ENCODE assay signal across 24 mouse cellular contexts in genomic region chr6:54157097-54157496, GRCm38 (mm10).
DNase-seq lines count a peak whose midpoint lies in the region; ATAC-seq and TF ChIP-seq lines count a peak whose summit lies in the region.
"Had no signal": no experiment of that assay in that cellular context is flagged by ENCODE, and none has a peak within 500 bp of the region (broad histone marks: within the 10 kb centered on the region; RNA-seq: fewer than 3 reads in every experiment).

No protein-coding gene starts in this region.

- 0 out of 2 replicates have a peak overlapping the region, but pooled peaks have one; percentile 78 for H3K27ac ChIP-seq in cerebellum, adult 2 months (ENCODE audit: insufficient read depth, low read length)
- no peak overlapping the region for H3K27ac ChIP-seq in heart, embryonic 11.5 days (ENCODE audit: low read depth, low read length)
- no peak overlapping the region for H3K27ac ChIP-seq in midbrain, embryonic 11.5 days (ENCODE audit: low read depth, low read length)
- H3K27ac ChIP-seq in midbrain, embryonic 16.5 days (ENCODE audit: low read length): no peak overlapping the region
- H3K27ac ChIP-seq: embryonic facial prominence, embryonic 10.5 days; embryonic facial prominence, embryonic 12.5 days; forebrain, embryonic 15.5 days had no signal

- no peak for ATAC-seq in heart, embryonic 11.5 days (replicated peaks; ENCODE audit: insufficient number of reproducible peaks, low FRiP score, low TSS enrichment)
- no peak for ATAC-seq in midbrain, embryonic 11.5 days (ENCODE audit: low FRiP score)
- no peak for ATAC-seq in midbrain, embryonic 16.5 days
- ATAC-seq: activated CD4-positive, CD25-positive, alpha-beta regulatory T cell, adult 4 months; CD4-positive, CD25-positive, alpha-beta regulatory T cell, adult 4 months; forebrain, embryonic 13.5 days; forebrain, embryonic 15.5 days; forebrain, postnatal 0 days; Patski had no signal

- no peak for TF ChIP-seq CTCF in cerebellum, adult 2 months (IDR thresholded peaks at IDR 0.05; ENCODE audit: borderline replicate concordance, insufficient read depth, low read depth, low read length)

- no peaks in the 10 kb centered on the region for H3K36me3 ChIP-seq in heart, embryonic 11.5 days (ENCODE audit: control insufficient read depth, insufficient read depth, low read length)
- no peaks in the 10 kb centered on the region for H3K36me3 ChIP-seq in midbrain, embryonic 11.5 days (ENCODE audit: control insufficient read depth, insufficient read depth, low read length)
- no peaks in the 10 kb centered on the region for H3K36me3 ChIP-seq in midbrain, embryonic 16.5 days (ENCODE audit: control insufficient read depth, insufficient read depth, low read length)
- H3K36me3 ChIP-seq: embryonic facial prominence, embryonic 10.5 days; embryonic facial prominence, embryonic 12.5 days; forebrain, embryonic 15.5 days; G1E had no signal

- whole genome bisulfite sequencing in cerebellum, adult 2 months: 64% methylated on average over 2 of the region's 2 CpGs
- WGBS in heart, embryonic 11.5 days (ENCODE audit: insufficient replicate concordance): 82% methylated on average over 2 of the region's 2 CpGs
- WGBS in midbrain, embryonic 11.5 days: 88% methylated on average over 2 of the region's 2 CpGs
- WGBS in midbrain, embryonic 16.5 days: 89% methylated on average over 2 of the region's 2 CpGs

- H3K4me3 ChIP-seq in cerebellum, adult 2 months (replicated peaks; ENCODE audit: insufficient read depth, low read depth, low read length): no peak overlapping the region
- no peak overlapping the region for H3K4me3 ChIP-seq in heart, embryonic 11.5 days (ENCODE audit: low read depth, low read length)
- no peak overlapping the region for H3K4me3 ChIP-seq in midbrain, embryonic 11.5 days (ENCODE audit: low read depth, low read length)
- H3K4me3 ChIP-seq in midbrain, embryonic 16.5 days (ENCODE audit: low read depth, low read length): no peak overlapping the region
- H3K4me3 ChIP-seq: embryonic facial prominence, embryonic 10.5 days; embryonic facial prominence, embryonic 12.5 days; forebrain, embryonic 13.5 days; forebrain, embryonic 15.5 days had no signal

- DNase-seq in cerebellum, adult 2 months: no peak
- DNase-seq in cerebellum, postnatal 25 days: no peak
- peak; percentile 64 for DNase-seq in heart, adult 11 months
- peak; percentile 53 for DNase-seq in midbrain, embryonic 11.5 days (ENCODE audit: low spot score, missing footprints)
- DNase-seq: adrenal gland, adult 8-10 months; adrenal gland, postnatal 14 days; adrenal gland, postnatal 36 days; B cell, adult 2 months; cerebellum, adult 11-12 months; cerebellum, adult 8-10 months; cerebellum, adult 9-11 months; cerebellum, postnatal 14 days; forebrain, postnatal 0 days had no signal

- H3K4me2 ChIP-seq in heart, embryonic 11.5 days: no peak overlapping the region
- H3K4me2 ChIP-seq in midbrain, embryonic 11.5 days: no peak overlapping the region
- no peak overlapping the region for H3K4me2 ChIP-seq in midbrain, embryonic 16.5 days (ENCODE audit: low read length)
- H3K4me2 ChIP-seq: embryonic facial prominence, embryonic 12.5 days; forebrain, embryonic 13.5 days; forebrain, embryonic 15.5 days had no signal

- no peak for TF ChIP-seq POLR2A in cerebellum, adult 2 months (IDR thresholded peaks at IDR 0.05; ENCODE audit: borderline replicate concordance, insufficient read depth, low read length)

- no peaks in the 10 kb centered on the region for H3K9me3 ChIP-seq in heart, embryonic 11.5 days (replicated peaks; ENCODE audit: control insufficient read depth, low read length)
- no peaks in the 10 kb centered on the region for H3K9me3 ChIP-seq in midbrain, embryonic 11.5 days (ENCODE audit: control insufficient read depth, low read length)
- no peaks in the 10 kb centered on the region for H3K9me3 ChIP-seq in midbrain, embryonic 16.5 days (replicated peaks; ENCODE audit: control insufficient read depth, low read length, poor library complexity, severe bottlenecking)
- H3K9me3 ChIP-seq: embryonic facial prominence, embryonic 10.5 days; embryonic facial prominence, embryonic 12.5 days; forebrain, embryonic 13.5 days; forebrain, embryonic 15.5 days had no signal

- no peaks in the 10 kb centered on the region for H3K27me3 ChIP-seq in cerebellum, adult 2 months (ENCODE audit: control insufficient read depth, insufficient read depth, low read length)
- H3K27me3 ChIP-seq in heart, embryonic 11.5 days (ENCODE audit: control insufficient read depth, insufficient read depth, low read length): no peaks in the 10 kb centered on the region
- no peaks in the 10 kb centered on the region for H3K27me3 ChIP-seq in midbrain, embryonic 11.5 days (ENCODE audit: control insufficient read depth, insufficient read depth, low read length)
- no peaks in the 10 kb centered on the region for H3K27me3 ChIP-seq in midbrain, embryonic 16.5 days (ENCODE audit: control insufficient read depth, insufficient read depth, low read depth, low read length)
- H3K27me3 ChIP-seq: CH12.LX; embryonic facial prominence, embryonic 12.5 days; forebrain, embryonic 13.5 days; forebrain, embryonic 15.5 days; Patski had no signal

- H3K4me1 ChIP-seq in cerebellum, adult 2 months (ENCODE audit: control insufficient read depth, insufficient read depth, low read length): peaks cover 58% of the 10 kb centered on the region
- H3K4me1 ChIP-seq in heart, embryonic 11.5 days (ENCODE audit: control insufficient read depth, insufficient read depth, low read length): no peaks in the 10 kb centered on the region
- H3K4me1 ChIP-seq in midbrain, embryonic 11.5 days (ENCODE audit: control insufficient read depth, insufficient read depth, low read length): no peaks in the 10 kb centered on the region; the same call in 1 of the 2 replicates
- H3K4me1 ChIP-seq in midbrain, embryonic 16.5 days (ENCODE audit: control insufficient read depth, insufficient read depth, low read length): no peaks in the 10 kb centered on the region
- H3K4me1 ChIP-seq: embryonic facial prominence, embryonic 12.5 days had no signal

- no peak overlapping the region for H3K9ac ChIP-seq in heart, embryonic 11.5 days (ENCODE audit: low read depth, low read length)
- no peak overlapping the region for H3K9ac ChIP-seq in midbrain, embryonic 11.5 days (ENCODE audit: low read length)
- no peak overlapping the region for H3K9ac ChIP-seq in midbrain, embryonic 16.5 days (ENCODE audit: low read depth, low read length)
- H3K9ac ChIP-seq: embryonic facial prominence, embryonic 12.5 days; forebrain, embryonic 13.5 days; forebrain, embryonic 15.5 days; forebrain, postnatal 0 days had no signal

Comparison
In these comparisons a context has a peak if more than half of its experiments do, and no peak if none do; other contexts are left out.
1. DNase-seq: peak in heart, adult 11 months (single experiment) and midbrain, embryonic 11.5 days (single experiment); none in cerebellum, adult 2 months (0 of 2) and cerebellum, postnatal 25 days (0 of 2).